Mouse (Mus musculus) olfactory bulb, adult 2 months (tissue): ENCODE measurements around the gene Tex22.

ENCODE experiments used
- CTCF ChIP-seq: fragments of 200-500 bp; IDR thresholded peaks from 2 replicates; pipeline ENCODE4 v1.5.1; 2012; ENCODE audit warnings: low read depth, mild to moderate bottlenecking, low read length, moderate library complexity; ENCODE audit not compliant: insufficient read depth
- POLR2A ChIP-seq: fragments of 200-500 bp; IDR thresholded peaks from 2 replicates; pipeline ENCODE4 v1.6.1; 2012; ENCODE audit warnings: mild to moderate bottlenecking, low read depth, low read length, moderate library complexity; ENCODE audit not compliant: insufficient read depth

DNA sequence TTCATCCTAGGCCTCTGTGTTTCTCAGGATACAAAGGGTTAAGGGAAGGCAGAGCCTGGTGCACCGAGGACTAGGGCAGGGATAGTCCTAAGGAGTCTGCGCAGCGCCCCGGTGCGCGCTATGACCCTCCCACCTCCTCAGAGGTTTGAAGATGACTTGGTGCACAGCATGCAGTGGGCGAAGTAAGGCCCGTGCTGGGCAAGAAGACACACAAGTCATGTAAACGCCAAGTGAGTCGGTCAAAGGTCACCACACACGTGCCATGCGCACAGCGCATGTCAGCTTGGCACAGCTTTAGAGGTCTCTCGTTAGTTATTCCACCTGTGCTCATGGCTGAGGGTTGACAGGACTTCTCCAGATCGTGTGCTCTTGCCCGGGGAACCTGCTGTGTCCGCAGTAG is 15.8 kb downstream of the Tex22 start:
- no peak for TF ChIP-seq CTCF
- TF ChIP-seq POLR2A = no peak
